Mouse (Mus musculus): ENCODE measurements around the gene Cela3b.

The Cela3b gene

DNA sequence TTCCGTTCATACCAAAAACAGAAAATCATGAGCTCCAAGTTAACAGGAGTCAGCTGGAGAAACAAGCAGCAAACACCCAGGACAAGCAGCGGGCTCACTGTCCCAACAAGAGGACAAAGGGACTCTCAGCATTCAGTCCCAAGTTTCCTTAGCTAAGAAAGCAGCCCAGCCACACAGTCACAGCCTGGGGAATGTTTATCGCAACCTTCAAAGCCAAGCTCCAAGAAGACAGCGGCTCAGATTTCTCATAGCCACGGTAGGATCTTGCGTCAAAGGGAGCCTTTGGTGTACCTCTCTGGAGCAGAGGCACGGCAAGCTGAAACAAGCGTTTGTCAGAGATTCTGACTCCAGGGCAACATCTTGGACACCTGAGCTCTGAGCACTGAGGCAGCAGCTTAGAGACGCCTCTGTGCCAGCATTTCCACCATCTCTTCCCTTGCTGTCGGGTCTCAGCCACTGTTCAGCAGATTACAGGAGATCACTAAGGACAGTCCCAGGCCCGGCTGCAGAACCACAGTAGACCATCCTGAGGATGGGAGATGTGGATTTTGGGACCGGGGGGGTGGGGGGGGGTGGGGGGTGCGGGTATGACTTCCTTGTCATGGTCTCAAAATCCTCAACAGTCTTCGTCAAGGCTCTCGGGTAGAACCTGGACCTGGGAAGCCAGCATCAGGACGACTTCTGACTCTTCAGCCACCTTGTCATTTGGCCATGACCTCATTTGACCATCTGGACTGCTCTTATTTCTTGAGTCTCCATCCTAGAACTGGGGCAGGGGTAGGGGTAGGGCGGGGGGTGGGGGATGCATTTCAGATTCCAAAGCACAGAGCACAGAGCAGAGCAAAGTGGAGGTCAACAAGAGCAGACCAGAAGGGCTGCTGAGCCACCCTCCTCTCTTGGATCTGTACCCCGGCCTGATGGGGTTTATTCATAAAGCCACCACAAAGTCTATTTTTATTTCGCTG is 54.7 kb downstream of the Cela3b start:
- DNase-seq (ENCODE audit: low spot score in 2 of 2), result no peak

DNA sequence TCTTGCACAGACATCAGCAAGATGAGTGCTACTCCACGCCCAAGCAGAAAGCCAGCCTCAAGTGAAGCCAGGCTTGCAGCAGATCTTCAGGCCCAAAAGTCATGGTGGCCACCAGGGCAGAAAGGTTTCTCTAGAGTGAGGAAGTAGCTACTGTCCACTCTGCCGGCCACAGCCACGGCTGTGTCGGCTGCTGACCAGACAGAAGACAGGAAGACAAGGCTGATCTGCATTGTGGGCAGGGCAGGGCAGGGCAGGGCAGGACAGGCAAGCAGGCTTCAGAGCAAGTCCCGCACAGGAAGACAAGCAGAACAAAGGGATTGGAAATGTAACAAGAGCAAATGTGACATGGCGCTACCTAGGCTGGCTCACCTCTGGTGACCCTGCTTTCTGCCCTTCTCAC is 56.6 kb downstream of the Cela3b start:
- DNase-seq (ENCODE audit: low spot score in 2 of 2), result no peak

DNA sequence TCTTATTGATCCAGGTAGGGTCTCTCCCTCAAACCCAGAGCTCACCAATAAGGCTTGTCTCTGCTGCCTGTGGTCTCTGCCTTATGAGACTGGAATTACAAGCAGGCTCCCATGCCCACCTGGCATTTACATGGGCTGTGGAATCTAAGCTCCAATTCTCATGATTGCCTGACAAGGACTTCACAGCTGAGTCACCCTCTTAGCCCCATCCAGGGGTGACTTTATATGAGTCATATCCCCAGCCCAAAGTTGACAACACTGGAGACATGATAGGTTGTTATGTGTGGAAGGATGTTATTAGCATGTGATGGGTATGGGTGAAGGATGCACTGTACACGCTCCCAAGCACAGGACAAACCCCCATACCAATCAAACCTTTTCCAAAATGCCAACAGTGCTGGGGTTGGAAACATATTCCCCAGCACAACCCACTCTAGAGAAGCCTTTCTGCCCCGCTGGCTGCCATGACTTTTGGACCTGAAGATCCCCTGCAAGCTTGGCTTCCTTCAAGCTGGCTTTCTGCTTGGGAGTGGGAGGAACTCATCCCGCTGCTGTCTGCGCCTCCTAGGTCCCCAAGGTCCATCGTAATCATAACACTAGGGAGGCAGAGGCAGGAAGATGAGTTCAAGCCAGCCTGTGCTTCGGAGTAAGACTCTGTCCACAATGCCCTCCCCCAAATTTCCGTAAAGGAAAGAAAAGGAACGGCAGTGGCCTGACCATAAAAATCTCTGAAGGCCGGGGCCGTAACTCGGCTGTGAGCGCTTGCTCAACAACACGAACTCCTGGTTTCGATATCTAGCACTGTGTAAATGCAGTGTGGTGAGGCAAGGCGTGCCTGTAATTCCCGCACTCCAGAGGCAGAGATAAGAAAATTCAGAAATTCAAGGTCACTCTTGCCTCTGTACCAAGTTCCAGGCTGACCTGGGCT is 58.5 kb downstream of the Cela3b start:
- DNase-seq (ENCODE audit: low spot score in 2 of 2), result no peak

Data from spleen, postnatal 4 days (tissue).